Mouse (Mus musculus) intestine, embryonic 14.5 days (tissue): ENCODE results near the gene Gm17657. TPM values are rescaled to one million over a fixed set of nuclear protein-coding genes. Genes with fewer than 3 reads are reported as not detected.
A peak's percentile ranks its signal among the peaks of the same experiment; 100 is the strongest.
"Not testable (repeated sequence)": the region's sequence is repeated elsewhere in the genome, so short reads cannot be mapped to it uniquely, and the experiment has no call there.

Experiments
- ATAC-seq: fragments of 200-750 bp; cut with Nextera tagmentation; replicated peaks from 2 replicates; pipeline ENCODE4 v1.8.0; 2017; ENCODE audit warnings: low read depth, moderate number of reproducible peaks, moderate TSS enrichment, moderate library complexity; ENCODE audit not compliant: low FRiP score, low TSS enrichment
- DNase-seq: peaks from one replicate; pipeline ENCODE4 v3.0.0-alpha.2; 2018; ENCODE audit warnings: low spot score
- H3K27ac ChIP-seq: fragments of 300-500 bp; sonication (generic); 2 replicates; pipeline ENCODE4 v1.5.1; 2014; ENCODE audit warnings: low read depth, mild to moderate bottlenecking, control low read depth
- H3K27me3 ChIP-seq: fragments of 300-500 bp; sonication (generic); replicated peaks from 2 replicates; pipeline ENCODE4 v1.6.1; 2014; ENCODE audit warnings: low read length, control low read depth; ENCODE audit not compliant: control insufficient read depth, insufficient read depth
- H3K36me3 ChIP-seq: fragments of 300-500 bp; sonication (generic); 2 replicates; pipeline ENCODE4 v1.6.1; 2014; ENCODE audit warnings: low read length, control low read depth; ENCODE audit not compliant: control insufficient read depth, insufficient read depth
- H3K4me1 ChIP-seq: fragments of 300-500 bp; sonication (generic); replicated peaks from 2 replicates; pipeline ENCODE4 v1.6.1; 2014; ENCODE audit warnings: low read length, control low read depth, mixed read lengths; ENCODE audit not compliant: control insufficient read depth, insufficient read depth
- H3K4me2 ChIP-seq: fragments of 300-500 bp; sonication (generic); 2 replicates; pipeline ENCODE4 v1.6.1; 2014; ENCODE audit warnings: low read length
- H3K4me3 ChIP-seq: fragments of 300-500 bp; sonication (generic); 2 replicates; pipeline ENCODE4 v1.5.1; 2014; ENCODE audit warnings: low read depth, low read length, control low read depth, mixed read lengths
- H3K9ac ChIP-seq: fragments of 300-500 bp; sonication (generic); 2 replicates; pipeline ENCODE4 v1.6.1; 2014; ENCODE audit warnings: mild to moderate bottlenecking, low read length
- H3K9me3 ChIP-seq: fragments of 300-500 bp; sonication (generic); 2 replicates; pipeline ENCODE4 v1.6.1; 2016; ENCODE audit warnings: low read length, control low read depth; ENCODE audit not compliant: control insufficient read depth
- WGBS: fragments of 180-500 bp; shearing (Covaris S2); extraction: QIAGEN DNeasy Blood & Tissue Kit; methylation state at CpG from one replicate; pipeline ENCODE4 v1.1.7; 2014; 5-methylcytosine and 5-hydroxymethylcytosine counted together
- polyA plus RNA-seq: library from polyadenylated mRNA; unstranded; fragments of >200 nt; fragmentation: Nextera tagmentation; extraction: Ambion mirVana; gene quantifications from 2 replicates; pipeline ENCODE4 v1.2.1, GENCODE M21; 2014

The Gm17657 gene
- polyA plus RNA-seq, 1 experiment from 2014 or later: not detected

DNA sequence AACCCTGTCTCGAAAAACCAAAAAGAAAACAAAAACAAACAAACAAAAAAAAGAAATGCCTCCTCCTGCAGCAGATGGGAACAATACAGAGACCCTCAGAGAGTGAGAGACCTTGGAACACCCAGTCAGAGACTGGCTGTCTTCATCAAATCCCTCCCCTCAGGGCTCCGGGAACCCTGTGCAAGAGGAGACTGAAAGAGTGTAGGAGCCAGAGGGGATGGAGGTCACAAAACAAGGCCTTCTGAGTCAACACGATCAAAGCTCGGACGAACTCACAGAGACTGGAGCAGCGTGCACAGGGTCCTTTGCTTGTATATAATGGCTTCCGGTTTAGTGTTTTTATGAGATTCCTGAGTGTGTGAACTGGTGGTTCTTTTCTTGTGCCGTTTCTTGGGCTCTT, 9.0 kb downstream of the Gm17657 start:
- ATAC-seq: no peak
- Histone ChIP-seq H3K27ac (no peak overlapping the region), H3K4me1 (no peaks in the 10 kb centered on the region), H3K4me3 (no peak overlapping the region), H3K9me3 (no peaks in the 10 kb centered on the region), H3K9ac (no peak overlapping the region), H3K27me3 (no peaks in the 10 kb centered on the region), H3K4me2 (no peak overlapping the region), H3K36me3 (no peaks in the 10 kb centered on the region)
- no peak for DNase-seq
- 85% methylated on average over 8 of the region's 8 CpGs for whole genome bisulfite sequencing

- no peaks in the 10 kb centered on the region for H3K36me3 ChIP-seq
- no peak overlapping the region for H3K4me2 ChIP-seq
- DNase-seq: no peak
- no peak overlapping the region for H3K9ac ChIP-seq
- WGBS: 91% methylated on average over 11 of the region's 11 CpGs
- H3K27ac ChIP-seq: no peak overlapping the region
- no peaks in the 10 kb centered on the region for H3K4me1 ChIP-seq
- H3K4me3 ChIP-seq: no peak overlapping the region
- no peaks in the 10 kb centered on the region for H3K9me3 ChIP-seq
- no peaks in the 10 kb centered on the region for H3K27me3 ChIP-seq
- no peak for ATAC-seq
These were observed 15.6 kb downstream of the Gm17657 start for GRCm38 (mm10) chr17:29533866-29534265.

- H3K4me3 ChIP-seq: no peak overlapping the region
- H3K9ac ChIP-seq: no peak overlapping the region
- no peaks in the 10 kb centered on the region for H3K9me3 ChIP-seq
- WGBS: 62% methylated on average over 10 of the region's 10 CpGs
- H3K4me2 ChIP-seq: no peak overlapping the region
- no peaks in the 10 kb centered on the region for H3K27me3 ChIP-seq
- DNase-seq: no peak
- no peak for ATAC-seq
- no peaks in the 10 kb centered on the region for H3K4me1 ChIP-seq
- no peak overlapping the region for H3K27ac ChIP-seq
- no peaks in the 10 kb centered on the region for H3K36me3 ChIP-seq
These were observed 17.6 kb downstream of the Gm17657 start for GRCm38 (mm10) chr17:29531757-29532384.

DNA sequence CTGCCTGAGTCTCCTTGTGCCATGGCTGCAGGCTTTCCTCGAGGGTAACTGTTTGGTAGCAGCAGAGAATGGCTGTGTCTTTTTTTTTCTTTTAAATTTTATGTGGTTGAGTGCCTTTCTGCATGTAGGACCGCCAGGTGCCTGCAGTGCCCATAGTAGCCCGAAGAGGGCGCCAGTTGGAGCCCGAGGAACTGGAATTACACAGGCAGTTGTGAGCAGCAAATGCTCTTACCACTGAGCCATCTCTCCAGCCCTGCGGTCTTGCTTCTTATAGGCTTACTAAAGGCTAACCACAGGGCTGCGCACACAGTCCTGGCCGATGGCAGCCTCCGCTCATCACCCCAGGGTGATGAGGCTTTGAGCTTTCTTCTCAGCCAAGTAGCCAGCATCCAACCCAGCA, 18.2 kb downstream of the Gm17657 start:
- Histone ChIP-seq H3K27me3 (no peaks in the 10 kb centered on the region), H3K36me3 (no peaks in the 10 kb centered on the region), H3K4me3 (no peak overlapping the region), H3K4me1 (no peaks in the 10 kb centered on the region), H3K4me2 (no peak overlapping the region), H3K9ac (no peak overlapping the region), H3K27ac (no peak overlapping the region), H3K9me3 (no peaks in the 10 kb centered on the region)
- WGBS: 78% methylated on average over 9 of the region's 9 CpGs
- ATAC-seq (no peak), DNase-seq (no peak)

DNA sequence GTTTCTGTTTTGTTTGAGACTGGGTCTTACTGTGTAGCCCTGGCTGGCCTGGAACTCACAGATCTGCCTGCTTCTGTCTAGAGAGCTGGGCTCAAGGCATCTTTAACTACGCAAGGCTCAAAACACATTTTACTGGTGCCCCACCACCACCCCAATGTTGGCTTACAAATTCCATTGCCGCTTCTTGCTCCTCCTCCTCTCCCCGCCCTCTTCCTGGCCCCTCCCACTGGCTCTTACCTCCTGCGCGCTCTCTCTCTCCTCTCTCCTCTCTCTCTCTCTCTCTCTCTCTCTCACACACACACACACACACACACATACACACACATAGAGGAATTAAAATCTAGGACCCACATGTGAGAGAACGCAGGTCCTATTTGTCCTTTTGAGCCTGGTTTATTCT, 18.9 kb downstream of the Gm17657 start:
- no peaks in the 10 kb centered on the region for H3K36me3 ChIP-seq
- ATAC-seq: no peak
- WGBS: 66% methylated on average over 6 of the region's 6 CpGs

GRCm38 (mm10) chr17:29528568-29529187, 20.8 kb downstream of the Gm17657 start:
- Histone ChIP-seq H3K9me3 (peaks cover 7% of the 10 kb centered on the region; the same call in 1 of the 2 replicates), H3K9ac (no peak overlapping the region), H3K27me3 (no peaks in the 10 kb centered on the region), H3K27ac (no peak overlapping the region), H3K4me1 (no peaks in the 10 kb centered on the region), H3K4me3 (no peak overlapping the region), H3K4me2 (no peak overlapping the region), H3K36me3 (no peaks in the 10 kb centered on the region)
- WGBS: 77% methylated on average over 8 of the region's 8 CpGs
- DNase-seq (no peak), ATAC-seq (no peak)

More for the DNA sequence above, 18.9 kb downstream of the Gm17657 start:
- no peak overlapping the region for H3K27ac ChIP-seq
- DNase-seq: no peak
- no peak overlapping the region for H3K4me2 ChIP-seq
- H3K9me3 ChIP-seq: peaks cover 7% of the 10 kb centered on the region; the same call in 1 of the 2 replicates
- no peaks in the 10 kb centered on the region for H3K27me3 ChIP-seq
- H3K4me3 ChIP-seq: no peak overlapping the region
- no peak overlapping the region for H3K9ac ChIP-seq
- no peaks in the 10 kb centered on the region for H3K4me1 ChIP-seq

- H3K4me1 ChIP-seq: no peaks in the 10 kb centered on the region
- H3K27me3 ChIP-seq: no peaks in the 10 kb centered on the region
- no peaks in the 10 kb centered on the region for H3K36me3 ChIP-seq
- H3K9me3 ChIP-seq: peaks cover 7% of the 10 kb centered on the region; the same call in 1 of the 2 replicates
- H3K9ac ChIP-seq: no peak overlapping the region
- H3K27ac ChIP-seq: no peak overlapping the region
- no peak for DNase-seq
- H3K4me3 ChIP-seq: no peak overlapping the region
- 81% methylated on average over 2 of the region's 2 CpGs for WGBS
- no peak for ATAC-seq
- H3K4me2 ChIP-seq: no peak overlapping the region
These were observed 23.8 kb downstream of the Gm17657 start for GRCm38 (mm10) chr17:29525613-29526012.

DNA sequence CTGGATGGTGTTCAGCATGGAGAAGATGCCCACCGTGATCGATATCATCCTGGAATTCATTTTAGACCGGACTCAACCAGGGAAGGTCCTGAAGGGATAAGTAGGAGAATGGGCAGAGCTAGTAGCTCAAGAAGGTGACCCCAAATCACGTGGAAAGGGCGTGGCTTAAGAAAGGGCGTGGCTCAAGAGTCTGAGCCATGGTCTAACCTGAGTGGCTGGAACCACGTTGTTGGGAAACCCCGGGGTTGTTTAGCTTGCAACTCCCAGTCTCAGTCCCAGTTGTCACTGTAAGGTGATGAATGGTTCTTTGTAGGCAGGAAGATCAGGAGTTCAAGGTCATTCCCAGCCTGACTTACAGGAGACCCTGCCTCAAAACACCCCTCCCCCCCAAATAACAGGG, 29.7 kb downstream of the Gm17657 start:
- Histone ChIP-seq H3K4me1 (no peaks in the 10 kb centered on the region), H3K27me3 (no peaks in the 10 kb centered on the region), H3K36me3 (no peaks in the 10 kb centered on the region), H3K4me2 (no peak overlapping the region), H3K27ac (no peak overlapping the region), H3K4me3 (no peak overlapping the region), H3K9me3 (no peaks in the 10 kb centered on the region), H3K9ac (no peak overlapping the region)
- DNase-seq: no peak
- 0 out of 2 replicates have a peak, but pooled peaks have one; percentile 27 for ATAC-seq
- 71% methylated on average over 8 of the region's 8 CpGs for WGBS

DNA sequence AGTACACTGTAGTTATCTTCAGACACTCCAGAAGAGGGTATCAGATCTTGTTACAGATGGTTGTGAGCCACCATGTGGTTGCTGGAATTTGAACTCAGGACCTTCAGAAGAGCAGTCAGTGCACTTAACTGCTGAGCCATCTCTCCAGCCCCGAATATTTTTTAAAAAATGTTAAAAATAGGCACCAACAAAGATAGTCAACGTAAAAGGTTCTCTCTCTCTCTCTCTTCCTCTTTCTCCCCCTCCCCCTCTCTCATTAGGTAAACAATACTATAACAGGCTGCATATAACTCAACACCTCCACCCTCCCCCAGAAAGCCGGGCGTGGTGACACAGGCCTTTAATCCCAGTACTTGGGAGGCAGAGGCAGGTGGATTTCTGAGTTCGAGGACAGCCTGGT, 30.8 kb downstream of the Gm17657 start:
- H3K4me2 ChIP-seq, ATAC-seq, H3K9me3 ChIP-seq, DNase-seq, H3K4me3 ChIP-seq, H3K9ac ChIP-seq, H3K36me3 ChIP-seq, H3K4me1 ChIP-seq, H3K27ac ChIP-seq, H3K27me3 ChIP-seq: not testable (repeated sequence)
- 92% methylated on average over 5 of the region's 5 CpGs for WGBS
